Mouse (Mus musculus): ENCODE measurements around the gene Myh1.

DNA sequence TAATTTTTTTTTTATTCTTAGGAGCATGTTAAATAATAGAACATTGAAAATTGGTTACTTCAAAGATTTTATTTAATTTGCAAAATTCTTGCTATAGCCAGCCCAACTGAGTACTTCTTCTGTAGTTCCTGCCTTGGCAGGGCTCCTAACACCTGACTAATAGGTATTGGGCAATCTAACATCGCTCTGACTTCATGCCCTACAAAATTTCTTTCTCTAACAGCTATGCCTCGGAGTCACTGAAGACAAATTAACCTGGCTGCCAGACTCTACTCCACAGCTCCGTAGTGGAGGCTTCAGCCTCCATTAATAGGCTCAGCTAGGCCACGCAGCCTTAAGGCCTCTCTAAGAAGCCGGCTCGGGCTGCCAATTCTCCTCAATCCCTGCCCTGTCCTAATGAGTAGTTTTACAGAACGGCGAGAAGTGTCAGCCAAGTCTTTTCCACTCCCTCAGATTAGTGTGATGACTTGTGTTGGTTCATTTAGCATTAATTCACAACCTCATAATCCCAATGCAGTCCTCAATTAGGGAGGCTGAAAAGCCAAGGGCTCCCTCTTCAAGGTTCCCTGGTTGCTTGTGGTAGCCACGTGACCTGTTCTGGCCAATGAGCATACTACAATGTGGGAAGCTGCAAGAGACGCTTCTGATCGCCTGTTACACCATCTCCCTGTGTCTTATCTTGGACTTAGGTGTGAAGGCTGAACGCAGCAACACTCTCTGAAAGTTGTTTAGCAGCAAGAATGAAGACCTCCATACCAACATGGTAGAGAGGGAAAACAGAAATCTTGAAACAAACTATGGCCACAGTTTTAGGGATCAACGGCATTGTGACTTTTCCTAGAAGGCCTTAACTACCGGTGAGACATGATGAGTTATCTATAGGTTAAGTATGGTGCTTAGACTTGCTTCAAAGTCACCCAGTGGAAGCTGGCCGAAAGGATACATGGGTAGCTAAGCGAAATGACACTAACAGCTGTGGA is 47.9 kb upstream of the Myh1 start:
- TF ChIP-seq POLR2A (IDR thresholded peaks at IDR 0.05; ENCODE audit: low read depth, low read length) (no peak), CTCF (IDR thresholded peaks at IDR 0.05; ENCODE audit: extremely low read depth, insufficient read depth, insufficient read length, insufficient replicate concordance) (no peak)

All from spleen, adult 2 months (tissue).